Mouse (Mus musculus) left cerebral cortex, adult 9 months (tissue): ENCODE measurements around the gene Irx6.

Experiments used
- DNase-seq, 2 experiments: peaks; one replicate each; pipeline ENCODE4 v3.0.0; 2022; ENCODE audit warnings: low spot score in 2 of 2

The Irx6 gene

DNA sequence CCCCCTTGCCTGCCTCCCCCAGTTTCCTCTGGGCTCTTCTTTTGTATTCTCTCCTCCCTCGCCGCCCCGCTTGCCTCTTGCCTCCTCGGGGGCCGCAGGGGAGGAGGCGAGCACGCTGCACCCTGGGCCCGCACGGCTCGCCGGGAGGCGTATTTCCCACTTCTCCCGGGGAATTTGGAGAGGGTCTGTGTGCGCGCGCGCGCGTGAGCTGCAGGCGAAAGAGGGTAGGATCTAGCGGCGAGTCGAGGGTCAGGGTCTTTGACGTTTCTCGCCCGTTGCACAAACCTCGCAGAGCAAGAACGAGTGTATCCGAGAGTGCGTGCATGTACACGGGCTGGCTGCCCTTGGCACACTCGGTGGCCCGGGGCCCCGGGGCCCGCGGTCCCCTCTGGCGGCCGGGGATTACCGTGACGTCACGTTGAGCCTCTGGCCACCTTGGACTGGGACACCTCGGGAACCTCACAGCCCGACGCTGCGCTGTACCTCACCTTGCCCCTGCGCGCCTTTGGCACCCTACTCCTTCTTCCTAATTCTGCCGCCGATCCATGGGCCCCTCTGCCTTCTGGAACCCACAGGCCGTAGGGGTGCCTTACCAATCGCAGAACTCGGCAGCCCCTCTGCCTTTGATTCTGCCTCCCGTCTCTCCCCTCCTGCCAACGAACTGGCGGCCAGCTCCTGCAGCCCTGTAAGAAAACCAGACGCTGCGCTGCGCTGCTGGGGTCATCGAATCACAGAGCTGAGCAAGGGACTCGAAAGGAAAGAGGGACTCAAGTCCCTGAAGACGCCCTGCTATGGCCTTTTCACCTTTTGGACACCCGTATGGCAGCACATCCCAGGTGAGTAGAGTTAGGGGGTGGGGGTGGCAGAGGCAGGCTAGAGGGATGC lies at the start of gene Irx6:
Gene Irx6, plus strand, starts transcription at position 45 of the 885 bp plus-strand sequence.
- no peak for DNase-seq

DNA sequence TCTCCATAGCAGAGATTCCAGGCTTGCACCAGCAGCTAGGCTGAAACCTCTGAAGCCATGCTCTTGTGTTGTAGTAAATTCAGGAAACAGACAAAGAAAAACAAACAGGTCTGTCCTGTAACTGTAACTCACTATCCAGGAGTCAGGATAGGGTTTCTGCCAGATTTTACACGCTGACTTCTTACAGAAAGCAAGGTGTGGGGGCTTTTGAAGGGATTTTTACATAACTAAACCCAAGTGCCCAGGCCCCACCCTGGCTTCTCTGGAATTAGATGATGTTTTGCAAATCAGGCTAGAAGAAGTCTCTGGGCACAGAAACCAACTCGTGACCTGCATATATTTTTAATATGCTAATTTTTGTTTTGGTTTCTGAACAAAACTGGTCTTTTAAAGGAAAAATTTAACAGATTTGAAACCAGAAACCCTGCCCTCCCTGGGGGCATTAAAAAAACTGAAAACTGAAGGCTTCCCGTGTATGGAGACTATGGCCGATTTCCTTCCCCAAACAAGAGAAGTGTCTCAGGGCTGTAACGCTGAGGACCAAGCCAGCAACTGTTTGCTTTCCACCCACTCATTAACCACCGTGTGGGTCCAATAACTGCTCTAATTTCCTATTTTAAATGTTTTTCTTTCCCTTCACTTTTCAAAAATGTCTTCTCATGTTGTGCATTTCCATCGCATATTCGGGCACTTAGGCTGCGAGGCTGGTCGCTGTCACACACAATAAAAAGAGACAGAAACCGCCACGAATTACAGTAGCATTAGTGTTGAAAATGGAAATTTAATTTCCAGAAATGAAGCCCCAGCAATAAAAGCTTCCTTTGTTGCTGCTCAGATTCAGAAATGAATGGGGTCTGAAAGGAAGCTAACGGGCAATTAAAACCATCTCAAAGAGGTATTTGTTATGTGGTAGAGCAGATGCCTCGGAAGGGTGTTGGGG lies 45.1 kb upstream of the Irx6 start:
- no peak for DNase-seq

DNA sequence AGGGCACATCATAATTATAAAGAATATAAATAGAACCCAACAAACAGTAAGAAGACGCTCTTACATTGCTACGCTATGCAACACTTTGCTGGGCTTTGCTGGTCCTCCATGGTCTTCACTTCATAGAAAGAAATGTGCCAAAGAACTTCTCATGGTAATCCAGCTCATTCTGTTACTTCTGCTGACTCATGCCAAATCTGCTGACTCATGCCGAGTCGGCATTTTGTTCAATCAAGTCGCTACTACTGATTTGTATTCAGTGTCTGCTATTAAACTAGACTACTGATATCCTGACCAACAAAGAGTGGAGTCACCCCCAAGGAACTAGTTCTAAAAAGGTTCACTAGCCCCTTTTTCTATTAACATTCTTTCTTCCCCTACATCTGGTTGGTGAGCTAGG lies 40.9 kb upstream of the Irx6 start:
- no peak for DNase-seq

DNA sequence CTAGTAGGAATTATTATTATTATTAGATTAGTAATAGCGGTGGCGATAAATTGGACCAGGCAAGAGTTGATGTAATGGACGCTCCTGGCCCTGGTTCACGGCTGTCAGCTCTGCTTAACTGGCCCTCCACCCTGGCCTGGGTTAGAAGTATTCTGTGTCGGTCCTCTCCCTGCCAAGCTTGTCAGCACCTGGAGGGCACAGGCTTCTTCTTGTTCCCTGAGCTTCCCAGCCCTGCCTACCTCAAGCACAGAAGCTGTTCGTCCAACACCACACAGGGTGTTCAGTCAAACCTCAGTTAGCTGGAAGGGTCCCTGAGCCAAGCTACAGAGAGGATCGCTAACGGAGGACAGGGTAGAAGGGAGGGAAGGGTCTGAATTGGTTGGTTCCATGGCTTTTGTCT lies 33.3 kb upstream of the Irx6 start:
- no peak for DNase-seq

DNA sequence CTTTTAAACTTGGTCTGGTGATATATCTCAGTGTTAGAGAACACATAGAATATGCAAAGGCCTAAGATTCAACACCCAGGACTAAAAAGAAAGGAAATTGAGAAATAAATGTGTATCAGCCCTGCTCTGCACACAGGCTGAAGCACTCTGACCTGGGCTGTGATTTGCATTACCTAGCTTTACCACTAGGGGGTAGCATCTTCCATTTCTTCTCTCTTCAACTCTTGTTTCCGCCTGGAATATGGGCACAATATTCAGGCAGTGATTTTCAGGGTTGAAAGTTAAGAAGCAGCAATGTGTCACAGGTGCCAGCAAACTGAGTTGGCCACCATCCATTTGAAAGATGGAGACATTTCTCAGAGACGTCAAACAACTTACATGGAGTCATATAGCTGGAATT lies 27.5 kb upstream of the Irx6 start:
- DNase-seq = peak in 1 of 2 experiments; percentile 14

DNA sequence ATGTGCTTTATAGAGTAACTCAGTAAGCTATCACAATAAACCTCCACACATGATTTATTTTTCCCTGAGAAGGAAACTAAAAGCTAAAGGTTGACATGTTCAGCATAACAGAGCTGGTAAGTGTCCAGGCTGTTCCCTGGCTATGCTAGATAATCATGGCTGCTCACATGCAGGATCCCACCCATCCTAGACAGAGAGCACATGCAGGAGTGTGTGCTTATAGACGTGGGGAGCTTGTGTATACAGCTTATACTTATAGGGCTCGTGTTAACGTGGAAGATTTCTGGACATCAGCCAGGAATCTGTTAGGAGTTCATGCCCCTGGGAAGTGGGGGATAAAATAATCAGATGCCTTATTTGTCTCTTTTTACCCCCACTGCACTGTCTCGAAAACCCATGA lies 9.9 kb upstream of the Irx6 start:
- no peak for DNase-seq

DNA sequence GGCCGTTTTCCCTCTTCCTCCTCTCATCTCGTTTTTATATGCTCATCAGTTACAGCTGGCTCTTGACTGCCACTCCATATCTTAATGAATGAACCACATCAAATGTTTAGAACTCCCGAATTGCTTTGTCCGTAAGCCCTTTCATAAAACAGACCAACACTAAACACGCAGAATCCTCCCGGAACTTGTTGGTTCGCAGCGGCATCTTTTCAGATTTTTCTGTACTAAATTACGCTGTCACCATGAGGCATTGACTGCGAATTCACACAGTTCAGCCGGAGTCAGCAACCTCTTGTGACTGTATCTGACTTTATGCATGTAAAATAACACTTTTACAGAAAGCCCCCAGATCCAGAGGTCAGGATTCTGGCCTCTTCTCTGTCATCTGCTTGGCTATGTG lies 3.9 kb upstream of the Irx6 start:
- DNase-seq = no peak

DNA sequence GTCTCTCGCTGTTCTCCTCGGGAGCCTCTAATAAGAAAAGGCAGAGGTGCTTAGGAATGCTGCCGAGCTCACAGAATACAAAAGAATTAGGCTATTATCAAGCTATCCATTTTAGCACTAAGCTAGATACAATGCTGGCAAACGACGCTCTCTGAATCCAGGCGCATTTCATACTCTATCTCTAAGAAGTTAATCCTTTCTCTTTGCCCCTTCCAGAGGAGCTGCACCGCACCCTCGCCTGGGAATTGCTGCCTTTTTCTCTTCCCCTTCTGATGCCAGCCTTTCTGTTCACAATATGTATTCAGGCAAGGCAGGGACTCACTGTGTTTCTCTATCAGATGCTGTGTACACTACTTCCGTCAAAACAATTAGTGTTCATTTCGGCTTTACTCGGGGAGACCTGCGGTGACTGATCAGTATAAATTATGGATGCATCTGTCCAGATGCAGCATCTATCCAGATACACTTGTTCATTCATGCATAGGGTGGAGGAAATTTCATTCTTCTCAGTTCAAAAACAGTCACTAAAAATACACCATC lies 3.4 kb upstream of the Irx6 start:
- no peak for DNase-seq

DNA sequence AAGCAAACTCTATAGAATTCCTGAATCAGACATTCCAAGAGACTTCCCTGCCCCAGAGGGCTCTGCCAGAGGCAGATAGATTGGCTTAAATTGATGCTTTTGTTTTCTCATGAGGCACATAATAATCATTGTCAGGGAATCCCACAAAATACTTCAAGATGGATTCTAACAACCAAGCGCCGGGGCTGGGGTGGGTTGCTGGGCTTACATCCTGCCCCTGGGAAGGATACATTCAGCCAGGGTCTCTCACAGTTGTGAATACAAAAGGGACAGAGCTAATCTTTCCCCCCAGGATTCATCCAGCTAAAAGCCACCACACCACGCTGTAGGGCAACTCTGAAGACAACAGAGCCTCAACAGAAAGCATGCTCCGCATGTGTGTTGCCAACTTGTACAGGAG lies 2.2 kb upstream of the Irx6 start:
- DNase-seq = no peak

DNA sequence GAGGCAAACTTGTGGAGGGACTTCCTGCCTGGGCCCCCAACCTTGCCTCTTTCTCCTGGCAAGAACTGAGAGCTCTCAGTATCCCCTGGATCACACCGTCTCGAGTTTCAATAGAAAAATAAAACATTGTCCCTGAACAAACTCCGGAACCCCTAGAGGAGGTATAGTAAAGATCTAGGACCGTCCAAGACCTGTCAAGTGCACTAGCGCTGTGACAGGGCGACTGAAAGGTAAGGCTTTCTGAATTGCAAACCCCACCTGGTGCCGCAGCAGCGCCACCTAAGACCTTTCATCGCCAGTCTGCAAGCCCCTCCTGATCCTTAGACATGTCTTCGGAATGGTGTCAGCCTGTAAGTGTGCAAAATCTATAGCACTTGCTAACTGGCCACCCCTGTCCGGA lies 987 bp upstream of the Irx6 start:
- DNase-seq = no peak

DNA sequence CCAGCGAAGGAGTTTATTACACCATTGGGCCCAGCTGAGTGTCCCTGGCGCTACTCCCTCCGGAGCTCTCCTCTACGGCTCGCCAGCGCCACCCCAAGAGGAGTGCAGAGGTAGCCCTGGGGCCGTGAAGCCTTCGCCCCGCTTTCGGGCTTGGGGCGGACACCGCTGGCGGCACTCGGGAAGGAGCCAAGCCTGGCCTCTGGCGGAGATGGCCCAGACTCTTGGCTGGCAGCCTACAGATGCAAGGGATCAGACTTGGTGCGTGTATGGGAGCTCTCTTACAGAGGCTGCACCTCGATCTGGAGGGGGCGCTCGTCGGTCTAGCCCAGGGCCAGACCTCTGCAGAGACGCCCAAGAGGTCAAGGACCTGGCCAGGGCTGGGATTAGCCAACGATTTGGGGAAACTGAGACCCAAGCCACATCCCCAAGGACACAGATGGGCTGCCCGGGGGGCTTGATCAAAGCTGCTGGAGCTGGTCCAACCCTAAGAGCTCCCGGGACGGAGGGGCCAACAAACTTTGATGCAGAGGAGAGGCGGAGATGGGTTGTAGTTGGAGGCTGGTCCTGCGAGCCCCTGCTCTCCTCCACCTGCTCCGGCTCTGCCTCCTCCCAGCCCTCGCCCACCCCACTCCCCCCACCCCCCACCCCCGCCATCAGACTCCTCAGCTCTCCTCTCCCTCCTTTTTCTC lies 389 bp upstream of the Irx6 start:
- peak in 1 of 2 experiments; percentile 11 for DNase-seq

DNA sequence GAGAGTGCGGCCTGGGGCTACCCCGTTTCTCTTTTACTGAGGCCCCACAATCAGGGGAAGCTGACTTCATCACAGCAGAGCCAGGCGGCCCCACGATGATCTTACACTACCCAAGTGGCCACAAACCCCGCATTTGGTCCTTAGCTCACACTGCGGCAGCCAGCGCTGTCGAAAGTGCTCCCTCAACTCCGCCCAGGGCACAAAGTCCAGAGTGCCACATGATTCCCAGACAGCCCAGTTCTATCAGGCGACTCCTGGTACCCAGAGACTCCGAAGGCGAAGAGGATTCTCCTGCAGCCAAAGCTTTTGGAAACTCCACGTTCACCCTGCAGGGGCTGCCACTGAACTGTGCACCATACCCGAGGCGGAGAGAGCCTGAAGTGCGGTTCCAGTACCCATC lies 4.3 kb downstream of the Irx6 start:
- no peak for DNase-seq

DNA sequence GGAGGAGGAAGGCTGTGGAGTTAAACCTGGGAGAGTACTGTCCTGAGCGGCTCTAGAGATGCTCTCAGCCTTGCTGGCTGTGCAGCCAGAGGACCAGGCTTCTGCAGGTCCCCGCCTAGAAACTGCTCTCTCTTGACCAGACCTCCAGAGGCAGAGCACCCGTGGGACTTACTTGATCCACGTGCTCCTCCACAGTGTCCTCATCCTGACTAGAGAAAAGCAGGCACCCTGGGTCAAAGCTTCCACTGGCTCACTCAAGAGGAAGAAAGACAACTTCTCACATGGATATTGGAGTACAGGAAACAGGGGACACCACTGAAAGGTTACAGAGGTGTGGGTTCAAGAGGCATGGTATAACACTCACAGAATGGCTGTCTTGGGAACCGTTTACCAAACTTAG lies 23.3 kb downstream of the Irx6 start:
- DNase-seq = no peak

DNA sequence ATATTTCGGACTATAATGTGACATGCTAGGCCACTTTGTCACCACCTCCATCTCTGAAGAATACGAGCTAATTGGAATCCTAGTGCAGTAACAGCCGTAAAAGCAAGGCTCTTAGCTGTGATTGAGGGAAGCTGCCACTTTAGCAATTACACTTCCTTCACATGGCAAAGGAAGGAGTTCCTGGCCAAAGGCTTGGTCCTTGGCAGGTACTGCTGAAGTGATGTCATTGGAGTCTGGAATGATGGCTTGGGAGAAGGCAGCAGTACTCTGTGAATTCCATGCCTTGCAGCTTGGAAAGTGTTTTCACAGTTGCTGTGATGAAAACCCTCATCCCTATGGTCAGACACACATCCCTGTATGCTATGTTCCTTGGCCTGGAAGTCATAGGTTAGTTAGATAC lies 24.3 kb downstream of the Irx6 start:
- DNase-seq = no peak

DNA sequence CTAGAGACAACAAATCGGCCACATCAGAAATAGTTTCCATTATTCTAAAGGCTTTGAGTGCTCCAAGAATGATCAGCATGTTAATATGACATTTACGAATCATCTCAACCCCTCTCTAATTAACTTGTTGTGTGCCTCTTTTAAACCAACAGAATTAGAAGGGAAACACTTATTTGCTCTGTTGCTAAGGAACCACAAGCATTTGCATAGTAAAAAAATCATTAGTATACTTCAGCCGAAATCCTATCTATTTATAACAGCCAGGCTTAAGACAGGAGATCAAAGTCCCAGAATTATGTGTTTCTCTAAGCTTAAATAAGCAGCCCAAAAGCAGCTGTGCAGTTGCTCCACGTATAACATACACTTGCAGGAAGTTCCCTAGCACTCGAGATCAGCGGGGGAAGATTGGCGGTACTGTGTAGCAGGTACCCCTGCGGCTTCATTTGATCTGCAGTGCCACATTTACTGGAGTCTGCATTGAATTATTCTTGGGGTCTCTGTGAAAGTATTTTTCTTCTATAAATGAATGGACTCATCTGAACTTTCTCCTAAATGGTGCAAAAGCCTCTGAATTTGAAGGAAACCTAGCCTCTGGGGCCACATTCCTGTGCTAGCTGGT lies 25.9 kb downstream of the Irx6 start:
- DNase-seq = no peak

DNA sequence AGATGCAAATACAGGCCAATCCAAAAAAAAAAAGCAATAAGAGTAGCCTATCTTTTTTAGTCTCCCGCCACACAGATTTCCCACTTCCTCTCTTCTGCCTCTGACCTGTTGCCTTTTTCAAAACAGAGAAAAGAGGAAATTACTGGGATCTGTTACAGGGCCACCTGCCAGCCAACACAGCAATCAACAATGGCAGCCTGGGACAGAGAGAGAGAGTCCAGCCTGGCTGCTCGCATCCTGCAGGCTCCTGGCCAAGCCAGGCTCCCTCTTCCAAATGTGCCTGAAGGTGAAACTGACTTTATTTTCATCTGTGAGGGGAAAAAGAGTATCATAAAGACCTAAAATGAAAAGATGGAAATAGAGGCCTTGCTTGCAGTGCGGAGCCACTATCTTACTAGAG lies 29.3 kb downstream of the Irx6 start:
- DNase-seq = no peak

DNA sequence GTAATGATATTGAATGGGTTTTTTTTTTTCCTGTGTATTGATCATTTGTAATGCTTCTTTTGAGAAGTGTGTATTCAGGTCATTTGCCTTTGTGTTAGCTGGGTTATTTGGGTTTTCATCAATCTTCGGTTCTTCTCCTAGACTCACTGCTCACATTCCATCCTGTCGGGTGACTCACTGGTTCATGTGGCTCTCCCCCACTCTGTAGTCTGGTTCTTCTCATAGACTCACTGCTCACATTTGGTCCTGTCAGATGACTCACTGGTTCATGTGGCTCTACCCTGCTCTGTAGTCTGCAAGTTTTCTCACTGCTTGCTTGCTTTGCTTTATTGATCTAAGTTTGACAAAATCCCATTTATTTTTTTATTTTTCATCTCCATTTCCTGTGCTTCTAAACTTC lies 32.2 kb downstream of the Irx6 start:
- no peak for DNase-seq

DNA sequence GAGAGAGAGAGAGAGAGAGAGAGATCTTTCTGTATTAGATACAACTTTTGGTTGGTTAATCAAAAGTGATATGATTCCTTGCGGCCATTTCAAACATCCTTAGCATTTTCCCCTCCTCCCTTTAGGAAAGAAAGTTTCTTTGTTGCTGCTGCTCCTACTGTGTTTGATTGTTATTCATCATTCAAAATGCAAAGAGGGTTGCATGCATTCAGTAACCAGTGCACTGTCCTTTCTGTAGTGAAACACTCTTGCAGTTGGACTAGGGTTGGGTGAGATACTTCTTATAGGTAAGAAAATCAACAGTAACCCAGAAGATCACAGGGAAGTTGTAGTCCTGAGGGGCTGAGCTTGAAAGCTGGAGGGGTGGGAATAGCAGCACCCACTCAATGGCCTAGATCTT lies 39.2 kb downstream of the Irx6 start:
- DNase-seq = no peak

DNA sequence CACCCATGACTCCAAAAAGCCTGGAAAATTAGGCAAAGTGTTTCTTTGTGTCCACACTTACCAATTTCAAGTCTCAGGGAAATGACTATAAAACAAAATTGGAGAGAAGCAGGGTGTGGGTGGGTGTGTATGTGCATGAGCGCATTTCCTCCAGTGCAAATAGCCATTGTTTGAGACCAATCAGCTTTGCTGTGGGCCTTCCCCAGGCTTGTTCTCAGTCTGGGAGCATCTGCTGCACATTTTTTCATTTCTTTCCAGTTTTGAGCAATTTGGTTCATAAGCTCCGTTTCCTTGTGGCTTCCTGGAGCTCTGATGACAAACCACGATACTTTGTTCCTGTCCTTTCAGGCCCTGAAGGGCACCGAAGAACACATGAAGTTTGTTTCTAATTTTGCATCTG lies 43.3 kb downstream of the Irx6 start:
- no peak for DNase-seq

DNA sequence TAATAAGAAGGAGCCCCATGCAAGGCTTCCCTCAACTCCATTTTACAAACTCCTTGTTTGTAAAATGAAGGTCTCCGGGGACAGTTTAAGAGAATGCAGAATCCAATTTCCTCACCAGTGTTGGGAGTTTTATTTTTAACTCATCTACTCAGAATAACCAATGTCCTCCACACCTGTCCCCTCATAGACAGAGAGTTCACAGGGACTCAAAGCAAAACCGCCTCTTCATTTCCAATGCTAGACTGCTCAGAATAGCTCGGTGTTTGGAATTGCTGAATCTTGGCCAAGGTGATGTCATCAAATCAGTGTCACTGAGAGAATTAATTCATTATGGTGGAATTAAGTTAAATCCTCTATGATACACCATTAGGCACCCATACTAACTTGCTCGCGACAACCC lies 44.0 kb downstream of the Irx6 start:
- DNase-seq = no peak

DNA sequence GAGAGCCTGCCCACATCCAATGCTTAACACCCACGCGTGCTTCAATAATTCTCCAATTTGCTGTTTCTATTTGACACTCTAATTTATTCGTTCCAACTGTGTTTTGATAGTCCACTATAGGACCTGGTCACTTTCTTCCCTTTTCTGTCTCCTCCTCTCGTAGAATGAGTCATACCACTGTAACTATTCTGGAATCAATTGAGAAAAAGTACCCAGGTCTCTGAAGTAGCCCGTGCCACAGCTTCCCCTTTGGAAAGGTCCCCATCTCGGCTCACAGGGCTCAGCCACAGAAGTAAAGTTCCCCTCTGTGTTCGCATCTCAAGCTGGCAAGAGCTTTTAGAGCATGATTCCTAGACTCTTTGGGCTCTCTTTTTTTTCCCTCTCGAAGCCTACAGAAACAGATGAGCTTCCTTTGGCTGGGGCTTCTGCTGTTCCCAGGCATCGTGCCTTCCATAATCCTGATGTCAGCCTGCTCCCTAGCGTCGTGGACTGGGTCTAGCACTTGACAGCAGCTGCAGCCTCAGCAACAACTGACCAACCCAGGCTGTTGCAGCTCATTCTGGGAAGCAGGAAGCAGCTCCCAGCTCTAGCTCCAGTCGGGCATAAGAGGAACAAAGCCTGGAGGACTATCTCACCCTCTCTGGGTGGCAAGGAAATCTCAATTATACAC lies 47.3 kb downstream of the Irx6 start:
- peak; percentile 9 to 68 for DNase-seq
